Mouse (Mus musculus) lung, postnatal 10 days (tissue): Measurements from ENCODE around the gene Gfi1.

Experiments
- DNase-seq: peaks from one replicate; pipeline ENCODE4 v3.0.0; 2021

Gene Gfi1

DNA sequence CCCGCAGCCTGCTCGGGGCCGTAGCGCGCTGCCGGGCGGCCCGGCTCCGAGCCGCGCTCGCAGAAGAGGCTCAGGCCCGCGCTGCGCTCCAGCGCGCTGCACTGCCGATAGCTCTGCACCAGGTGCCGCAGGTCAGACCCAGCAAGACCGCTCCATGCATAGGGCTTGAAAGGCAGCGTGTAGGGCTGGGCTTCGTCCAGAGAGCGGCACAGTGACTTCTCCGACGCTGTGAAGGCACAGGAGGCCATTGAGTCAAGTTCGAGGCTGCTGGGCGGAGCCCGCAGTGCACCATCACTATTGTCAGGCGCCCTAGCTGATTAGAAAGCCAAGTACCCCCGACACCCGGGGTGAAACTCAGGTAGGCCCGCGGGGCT lies 4.2 kb downstream of the Gfi1 start:
- no peak for DNase-seq

DNA sequence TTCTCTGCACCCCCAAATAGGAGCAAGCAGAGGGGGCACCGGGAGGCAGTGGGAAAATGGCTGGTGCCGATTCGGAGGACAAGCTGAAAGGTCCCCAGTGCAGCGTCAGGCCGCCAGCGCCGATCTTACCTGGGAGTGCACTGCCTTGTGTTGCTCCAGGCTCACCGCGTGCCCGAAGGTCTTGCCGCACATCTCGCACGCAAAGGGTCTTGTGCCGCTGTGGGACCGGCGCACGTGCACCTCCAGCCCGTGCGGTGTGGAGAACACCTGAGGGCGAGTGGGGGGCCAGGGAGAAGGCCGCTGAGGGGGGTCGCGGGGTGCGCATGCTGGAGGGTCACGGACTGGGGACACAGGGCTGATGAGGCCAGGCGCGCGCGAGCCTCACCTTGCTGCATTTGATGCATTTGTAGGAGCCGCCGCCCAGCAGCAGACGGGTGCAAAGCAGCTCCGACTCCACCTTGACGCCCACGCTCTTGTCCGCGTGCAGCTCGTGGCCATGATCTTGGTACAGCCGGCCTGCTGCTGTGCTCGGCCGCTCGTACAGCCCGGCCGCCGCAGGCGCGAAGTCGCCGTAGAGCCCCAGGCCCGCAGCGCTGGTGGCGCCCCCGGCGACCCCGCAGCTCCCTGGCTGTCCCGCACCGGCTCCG lies 4.7 kb downstream of the Gfi1 start:
- DNase-seq: no peak

DNA sequence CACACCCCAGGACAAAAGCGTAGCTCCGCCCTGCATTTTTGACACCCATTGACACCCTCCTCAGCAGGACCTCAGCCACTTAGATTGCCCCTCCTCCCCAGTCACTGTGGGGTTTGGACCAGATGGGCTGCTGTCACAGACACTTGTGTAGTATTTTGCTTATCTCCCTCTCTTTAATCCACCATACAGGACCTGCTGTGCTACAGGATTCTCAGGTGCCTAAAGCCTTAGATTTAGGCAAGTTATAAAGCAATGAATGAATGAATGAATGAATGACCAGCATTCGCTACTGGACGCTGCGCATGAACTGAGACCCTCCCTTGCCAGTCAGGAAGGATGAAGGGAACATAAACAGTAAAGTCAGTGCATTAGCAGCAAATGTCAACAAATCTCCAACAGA lies 5.3 kb downstream of the Gfi1 start:
- no peak for DNase-seq

DNA sequence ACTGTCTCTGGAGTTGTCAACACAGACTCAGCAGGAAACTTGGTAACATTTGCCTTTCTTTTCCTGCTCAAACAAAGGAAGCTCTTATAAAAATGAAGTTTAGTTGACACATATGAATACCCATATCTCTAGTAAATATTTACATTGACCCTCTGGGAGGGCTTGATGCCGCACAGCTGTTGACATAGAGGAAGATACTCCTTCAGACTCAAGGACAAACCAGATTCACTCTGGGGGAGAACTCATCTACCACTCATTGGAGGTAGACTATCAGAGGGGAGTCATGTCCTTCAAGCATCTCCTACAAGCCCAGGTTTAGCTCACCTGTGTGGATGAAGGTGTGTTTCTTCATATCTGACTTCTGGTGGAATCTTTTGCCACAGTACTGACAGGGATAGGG lies 6.0 kb downstream of the Gfi1 start:
- no peak for DNase-seq

DNA sequence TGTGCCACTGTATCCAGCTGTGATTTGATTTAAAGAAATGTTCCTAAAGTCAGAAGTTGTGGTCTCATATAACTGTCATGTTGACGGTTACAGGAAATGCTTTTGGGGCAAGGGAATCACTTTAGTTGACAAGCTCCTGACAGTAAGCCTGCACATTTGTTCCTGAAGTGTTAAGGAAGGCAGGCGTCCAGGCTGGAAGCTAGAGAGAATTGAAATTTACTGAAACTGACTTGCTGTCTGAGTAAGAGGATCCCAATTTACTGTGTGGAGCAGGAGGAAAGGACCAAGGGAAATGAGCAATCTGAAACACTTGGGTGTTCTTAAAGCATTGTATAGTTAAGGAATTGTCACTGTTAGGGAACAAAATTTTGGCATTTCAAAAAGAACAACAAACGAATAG lies 6.6 kb downstream of the Gfi1 start:
- no peak for DNase-seq

DNA sequence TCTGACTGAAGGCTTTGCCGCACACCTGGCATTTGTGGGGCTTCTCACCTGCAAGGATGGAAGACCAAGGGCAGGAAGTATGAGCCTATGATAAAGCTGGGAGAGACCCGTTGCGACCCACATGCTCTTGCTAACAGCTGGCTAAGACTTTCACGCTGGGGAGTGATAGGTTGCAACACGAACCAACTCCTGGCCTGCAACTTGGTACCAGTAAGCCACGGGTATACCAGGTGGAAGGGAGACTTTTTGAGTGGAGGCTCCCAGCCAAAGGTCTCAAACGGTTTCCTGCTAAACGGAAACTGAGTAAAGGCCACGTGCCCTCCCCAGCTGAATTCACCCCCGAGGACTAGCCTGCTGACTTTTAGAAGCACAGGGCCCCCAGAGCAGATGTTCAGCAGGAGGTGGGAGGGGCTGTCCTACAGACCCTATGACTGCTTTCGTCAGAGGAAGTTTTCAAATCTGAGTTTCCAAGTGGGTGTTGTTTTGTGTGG lies 7.9 kb downstream of the Gfi1 start:
- DNase-seq: no peak

DNA sequence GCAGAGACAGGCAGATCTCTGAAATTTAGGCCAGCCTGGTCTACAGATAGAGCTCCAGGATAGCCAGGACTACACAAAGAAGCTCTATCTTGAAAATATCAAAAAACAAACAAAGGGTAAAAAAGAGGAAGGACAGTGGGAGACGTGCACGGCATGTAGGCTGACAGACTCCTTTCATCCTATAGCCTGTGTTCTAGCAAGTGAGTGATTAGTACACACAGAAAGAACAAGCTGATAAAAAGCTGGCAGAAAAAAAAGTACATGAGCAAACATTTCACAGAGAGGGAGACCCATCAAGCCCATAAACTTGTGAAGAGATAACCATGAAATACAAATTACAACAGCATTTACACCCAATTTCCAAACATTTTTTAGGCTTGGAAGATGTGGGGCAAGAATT lies 14.1 kb downstream of the Gfi1 start:
- no peak for DNase-seq

DNA sequence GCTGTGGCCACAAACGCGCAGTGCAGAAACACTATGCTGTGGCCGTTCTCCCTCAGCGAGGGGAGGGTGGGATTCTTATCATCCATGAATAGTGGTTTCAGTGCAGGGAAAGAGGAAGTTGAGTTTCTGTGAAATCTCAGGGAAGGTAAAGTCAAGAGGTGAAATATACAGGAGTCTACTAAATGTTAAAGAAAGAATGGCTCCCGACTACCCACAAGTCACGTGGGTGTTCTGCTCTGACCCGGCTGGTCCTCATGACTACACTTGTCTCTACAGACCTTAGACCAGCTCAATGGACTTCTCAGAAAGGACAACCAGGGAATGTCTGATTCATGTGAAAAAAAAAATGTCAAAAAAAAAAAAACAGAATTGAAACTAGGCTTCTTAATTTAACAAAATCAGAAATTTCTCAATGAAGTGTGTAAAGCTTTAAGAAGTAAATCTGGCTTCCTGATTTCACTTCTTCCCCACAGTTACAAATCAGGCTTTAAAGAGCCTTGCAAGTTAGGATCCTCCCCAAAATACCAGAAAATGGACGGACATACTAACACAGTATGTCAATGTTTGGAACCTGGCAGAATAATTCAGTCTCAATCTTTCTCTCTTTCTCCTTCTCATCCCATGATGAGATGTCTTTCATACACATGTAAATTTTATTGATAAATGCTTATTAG lies 17.6 kb downstream of the Gfi1 start:
- DNase-seq: no peak

DNA sequence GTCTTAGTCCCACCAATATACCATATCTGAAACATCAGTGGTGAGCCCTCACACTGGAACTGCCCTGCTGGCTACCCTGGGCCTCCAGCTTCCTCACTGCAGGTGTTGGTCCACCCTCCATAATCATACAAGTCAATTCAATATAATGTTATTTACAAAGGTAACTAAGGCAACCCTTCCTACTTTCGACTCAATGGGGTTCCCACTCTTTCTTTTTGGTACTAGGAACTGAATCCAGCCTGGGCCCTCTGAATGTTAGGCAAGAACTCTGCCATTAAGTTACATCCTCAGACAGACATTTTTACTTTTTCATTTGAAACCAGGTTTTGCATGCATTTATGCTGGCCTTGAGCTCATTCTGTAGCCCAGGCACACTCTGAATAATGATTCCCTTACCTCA lies 19.6 kb downstream of the Gfi1 start:
- no peak for DNase-seq

DNA sequence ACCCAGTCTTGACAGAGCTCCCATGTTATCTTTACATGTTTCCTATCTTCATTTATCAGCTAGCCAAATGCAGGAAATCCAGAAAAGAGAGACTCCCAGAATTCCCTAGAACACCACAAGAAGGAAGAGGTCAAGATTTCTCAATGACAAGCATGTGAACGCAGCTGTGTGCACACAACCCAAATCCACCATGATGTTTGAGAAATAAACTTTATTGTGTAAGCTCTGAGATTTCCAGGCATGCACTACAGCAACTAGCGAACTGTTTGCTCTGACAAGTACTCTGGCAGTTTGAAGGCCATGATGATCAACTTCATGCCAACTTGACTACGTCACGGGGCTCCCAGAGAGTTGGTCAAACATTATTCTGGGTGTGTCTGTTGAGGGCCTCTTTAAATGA lies 20.1 kb downstream of the Gfi1 start:
- DNase-seq: peak; percentile 37

DNA sequence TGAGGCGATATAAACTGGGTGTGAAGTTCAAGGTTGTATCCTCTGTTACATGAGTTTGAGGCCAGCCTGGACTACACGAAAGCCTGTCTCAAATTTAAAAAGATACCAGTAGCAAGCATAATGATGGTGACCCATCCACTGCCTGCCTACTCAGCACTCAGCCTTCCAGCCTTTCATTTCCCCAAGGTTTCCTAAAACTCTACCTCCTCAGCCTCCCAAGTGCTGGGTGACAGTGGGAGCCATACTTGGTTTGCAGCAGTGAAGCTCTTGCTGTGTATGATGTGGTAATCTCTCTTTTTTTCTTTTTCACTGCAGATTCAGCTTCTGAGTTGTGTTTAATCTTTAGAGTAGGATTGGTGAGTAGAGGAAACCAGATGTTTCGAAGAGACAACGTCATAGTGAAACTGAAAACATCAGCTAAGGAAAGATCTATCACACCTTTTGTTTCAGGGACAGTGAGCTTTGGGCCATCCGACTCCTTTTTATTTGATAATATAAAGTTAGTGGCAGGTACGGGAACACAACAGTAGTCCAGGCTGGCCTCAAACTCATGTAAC lies 22.6 kb downstream of the Gfi1 start:
- DNase-seq: no peak

DNA sequence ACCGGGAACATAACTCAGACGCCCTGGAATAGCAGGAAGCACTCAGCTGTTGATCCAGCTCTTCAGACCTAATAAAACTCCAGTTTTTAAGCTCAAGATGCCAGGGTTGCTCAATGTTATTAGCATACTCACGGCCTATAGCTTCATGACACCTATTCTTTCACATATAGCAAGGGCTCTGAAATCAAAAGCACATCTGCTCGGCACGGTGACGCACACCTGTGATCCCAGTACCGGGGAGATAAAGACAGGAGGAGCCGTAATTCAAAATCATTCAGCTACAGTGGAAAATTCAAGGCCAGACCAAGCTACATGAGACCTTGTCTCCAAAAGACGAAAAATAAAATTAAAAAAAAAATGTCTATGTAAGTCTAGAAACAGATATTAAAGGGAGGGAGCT lies 24.2 kb downstream of the Gfi1 start:
- no peak for DNase-seq

DNA sequence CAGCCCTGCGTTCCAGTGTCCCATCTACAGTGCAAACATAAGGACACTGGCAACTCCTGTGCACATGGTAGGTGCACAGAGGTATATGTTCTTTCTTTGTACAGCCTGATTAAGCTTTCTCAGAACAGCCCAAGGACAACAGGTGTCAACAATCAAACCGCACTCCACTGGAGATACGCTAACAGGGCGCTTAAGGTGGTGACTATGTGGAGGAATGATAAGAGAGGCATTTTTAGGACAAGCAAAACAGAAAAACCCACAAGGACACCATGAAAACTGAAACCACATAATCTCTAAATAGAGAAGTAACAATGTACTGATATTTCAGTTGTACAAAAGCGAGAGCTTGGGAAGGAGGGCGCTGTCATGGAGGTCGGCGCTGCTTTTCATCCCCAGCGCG lies 25.0 kb downstream of the Gfi1 start:
- no peak for DNase-seq

DNA sequence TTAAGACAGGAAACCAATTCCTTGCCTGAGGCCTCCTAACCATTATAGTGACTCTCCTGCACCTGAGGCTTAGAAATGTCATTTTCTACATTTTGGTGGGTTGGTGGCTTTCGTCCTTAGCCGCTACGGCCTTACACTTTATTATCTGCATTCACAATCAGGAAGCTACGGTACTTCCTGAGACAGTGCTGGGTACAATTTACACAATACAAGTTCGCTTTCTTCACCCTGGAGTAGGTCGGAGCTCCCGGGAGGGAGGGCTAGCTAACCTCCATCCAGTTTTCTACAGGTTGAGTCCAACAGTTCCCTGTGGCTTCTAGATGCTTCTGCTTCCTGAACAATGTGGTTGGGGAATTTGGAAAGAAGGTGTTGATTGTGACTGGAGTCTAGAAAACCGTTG lies 26.9 kb downstream of the Gfi1 start:
- no peak for DNase-seq

DNA sequence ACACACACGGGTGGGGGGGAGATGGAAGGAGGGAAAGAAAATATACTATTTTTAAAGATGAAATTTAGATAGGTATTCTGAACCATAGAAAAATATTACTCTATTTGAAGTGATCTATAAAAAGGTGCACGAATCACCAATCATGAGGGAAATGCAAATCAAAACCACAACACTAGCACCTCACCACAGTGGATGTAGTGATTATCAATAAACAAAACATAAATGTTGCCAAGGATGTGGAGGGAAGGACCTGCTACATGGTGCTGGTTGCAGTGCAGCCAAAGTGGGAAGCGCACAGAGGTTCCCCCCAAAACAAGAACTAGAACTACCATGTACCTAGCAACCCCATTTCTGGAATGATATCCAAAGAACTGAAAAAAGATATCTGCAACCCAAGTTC lies 30.8 kb downstream of the Gfi1 start:
- DNase-seq: no peak

DNA sequence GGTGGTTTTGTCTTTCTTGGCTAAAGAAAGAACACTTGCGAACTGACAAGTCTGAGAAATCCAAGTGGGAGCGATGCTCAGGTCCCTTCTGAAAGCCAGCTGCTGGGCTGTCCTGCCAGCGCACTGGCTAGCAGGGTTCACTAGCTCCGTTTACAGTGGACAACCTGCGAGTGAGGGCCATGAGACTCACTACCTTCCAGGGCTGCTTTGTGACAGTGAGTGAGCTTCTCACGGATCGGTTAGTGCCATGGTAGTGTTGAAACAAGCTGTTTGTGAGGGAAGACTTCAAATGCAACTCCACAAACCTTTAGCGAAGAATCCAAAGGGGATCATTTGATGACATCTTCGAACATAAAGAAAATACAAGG lies 37.4 kb downstream of the Gfi1 start:
- no peak for DNase-seq

DNA sequence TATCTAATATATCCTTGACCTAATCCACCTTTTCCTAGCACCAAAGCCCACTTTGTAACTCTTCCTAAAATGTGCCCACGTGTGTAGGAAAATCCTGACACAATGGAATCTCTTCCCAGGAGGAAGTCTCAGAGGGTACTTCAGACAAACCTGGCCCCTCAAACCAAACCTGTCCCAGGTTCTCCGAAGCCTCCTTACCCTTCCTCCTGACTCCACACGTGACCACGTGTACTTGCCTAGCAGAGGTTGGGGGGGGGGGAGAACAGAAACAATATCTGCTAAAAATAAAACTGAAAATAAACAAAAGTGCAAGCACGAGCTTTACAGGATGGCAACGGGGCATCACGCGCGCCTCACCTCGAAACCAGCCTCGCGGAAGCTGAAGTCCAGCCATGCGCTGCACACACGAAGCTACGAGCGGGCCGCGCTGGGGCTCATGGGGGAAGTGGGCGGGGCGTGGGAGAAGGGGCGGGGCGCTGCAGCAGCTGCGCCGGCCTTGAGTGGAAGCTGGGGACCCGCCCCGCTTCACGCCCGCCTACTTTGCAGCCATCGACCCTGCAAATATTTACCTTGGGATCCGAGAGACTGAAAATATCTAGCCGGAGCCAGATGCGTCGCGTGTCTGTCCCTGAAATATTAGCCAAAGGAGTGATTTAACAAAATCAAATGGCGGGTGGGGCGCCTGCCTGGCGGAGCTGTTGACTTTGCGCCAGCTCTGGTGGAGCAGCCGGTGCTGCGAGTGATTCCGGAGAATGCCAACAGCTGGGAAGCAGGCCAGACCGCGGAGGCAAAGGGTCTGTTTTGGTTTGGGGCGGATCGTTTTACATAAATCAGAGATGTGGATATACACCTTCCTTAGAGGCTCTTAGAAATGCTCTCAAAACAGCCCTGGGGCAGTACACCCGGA lies 38.0 kb downstream of the Gfi1 start:
- DNase-seq: peak; percentile 70

DNA sequence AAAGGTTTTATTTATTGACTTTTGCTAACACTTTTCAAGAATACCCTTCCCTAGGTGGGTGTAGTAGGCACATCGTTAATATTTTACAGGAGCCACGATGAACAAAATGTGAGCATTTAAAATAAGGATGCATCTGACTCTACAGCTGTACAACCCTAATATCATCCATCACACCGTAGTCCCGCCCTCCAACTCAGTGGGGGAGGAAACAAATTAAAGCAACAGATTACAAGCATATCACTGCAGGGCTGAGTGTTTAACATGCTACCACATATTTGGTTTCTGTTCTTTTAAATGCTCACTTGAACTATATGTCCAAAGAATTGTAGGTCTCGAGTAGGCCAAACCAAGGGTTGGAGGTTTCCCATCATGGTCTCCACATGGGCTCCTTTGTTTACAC lies 38.7 kb downstream of the Gfi1 start:
- no peak for DNase-seq

DNA sequence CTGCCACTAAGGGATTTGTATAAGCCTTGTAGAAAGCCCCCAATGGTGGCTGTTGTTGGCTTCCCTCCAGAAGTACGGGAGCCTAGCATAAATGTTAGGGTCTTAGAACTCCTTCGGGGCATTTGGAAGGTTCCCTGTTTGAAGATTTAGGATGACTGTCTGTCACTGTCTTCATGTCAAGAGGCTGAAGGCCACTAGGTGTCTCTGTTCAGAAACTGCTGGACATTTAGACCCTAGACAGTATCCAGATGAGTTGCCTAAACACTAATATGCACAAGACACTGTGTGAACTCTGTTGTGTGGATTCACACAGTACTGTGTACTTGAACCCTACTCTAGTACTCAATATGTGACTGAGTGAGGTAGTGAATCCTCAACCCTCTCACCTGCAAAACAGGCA lies 41.5 kb downstream of the Gfi1 start:
- DNase-seq: no peak

DNA sequence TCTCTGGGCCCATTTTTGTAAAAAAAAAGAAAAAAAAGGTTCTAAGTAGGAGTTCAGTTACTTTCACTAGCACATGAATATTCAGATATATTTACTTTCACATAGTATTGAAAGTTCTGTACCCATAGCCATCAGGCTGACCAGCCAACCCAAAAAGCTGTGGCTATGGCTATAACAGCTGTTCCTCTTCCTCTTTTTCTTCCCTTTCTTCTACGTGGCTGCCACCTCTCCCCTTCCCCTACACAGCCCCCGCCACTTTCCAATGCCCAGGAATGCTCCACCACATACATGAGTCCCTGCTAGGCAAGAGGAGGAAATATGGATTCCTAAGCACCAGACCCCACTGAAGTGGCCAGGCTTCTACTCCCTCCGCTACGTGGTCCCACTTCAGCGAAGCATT lies 44.5 kb downstream of the Gfi1 start:
- DNase-seq: no peak

DNA sequence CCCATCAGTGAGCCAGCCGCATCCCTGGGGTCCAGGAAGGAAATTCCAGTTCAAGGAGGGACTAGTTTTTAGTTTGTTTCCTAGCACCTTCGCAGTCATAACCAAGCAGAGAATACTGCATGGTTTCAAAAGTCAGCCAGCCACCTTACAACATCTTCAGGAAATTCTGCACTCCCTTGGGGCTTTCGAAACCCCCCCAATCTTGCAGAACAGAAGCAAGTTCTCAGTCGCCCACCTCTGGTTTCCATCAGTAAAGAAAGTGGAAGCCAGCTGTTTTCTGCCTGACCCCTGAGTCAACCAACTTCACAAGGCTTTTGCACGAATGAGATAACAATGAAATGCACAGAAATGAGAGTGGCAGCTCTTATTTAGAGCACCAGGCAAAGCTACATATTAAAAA lies 47.4 kb downstream of the Gfi1 start:
- DNase-seq: no peak
